Mouse (Mus musculus): ENCODE data around the gene Cxcl14. TPM values are rescaled to one million over a fixed set of nuclear protein-coding genes. Genes with fewer than 3 reads are reported as not detected.

Gene Cxcl14
- polyA plus RNA-seq, 1 experiment, result 0.43 TPM

DNA sequence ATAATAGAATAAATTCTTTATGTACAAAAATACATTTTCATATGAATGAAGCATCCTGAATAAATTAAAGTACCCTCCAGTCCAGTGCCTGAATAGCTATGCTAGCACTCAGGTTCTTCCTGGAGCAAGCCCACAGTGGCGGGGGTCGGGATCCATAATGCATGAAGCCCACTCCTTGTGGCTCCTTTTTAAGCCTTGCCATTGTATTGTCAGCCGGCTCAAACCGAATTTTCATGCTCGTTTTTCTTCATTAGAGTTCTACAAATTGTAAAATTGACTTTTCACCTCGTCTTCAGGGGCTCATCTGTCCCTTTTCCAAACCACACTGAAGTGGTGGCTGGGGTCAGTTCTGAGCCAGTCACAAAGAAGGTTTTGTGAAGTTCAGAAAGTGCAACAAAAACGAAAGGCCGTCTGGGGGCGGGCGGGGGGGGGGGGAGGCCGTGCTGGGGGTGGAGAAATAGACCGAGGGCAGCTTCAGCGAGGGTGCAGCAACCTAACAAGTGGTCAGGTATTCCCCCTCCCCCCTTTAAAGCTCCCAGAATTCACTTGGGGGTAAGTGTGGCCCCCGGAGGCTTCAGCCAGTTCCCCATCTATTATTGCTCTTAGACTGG lies 45.7 kb downstream of the Cxcl14 start:
- Histone ChIP-seq H3K36me3 (ENCODE audit: control insufficient read depth, insufficient read depth, low read length) (no peaks in the 10 kb centered on the region), H3K27me3 (ENCODE audit: control insufficient read depth, insufficient read depth, low read length) (peaks cover 21% of the 10 kb centered on the region), H3K27ac (ENCODE audit: insufficient read depth, low read length) (no peak overlapping the region), H3K4me1 (ENCODE audit: control insufficient read depth, insufficient read depth, insufficient read length) (no peaks in the 10 kb centered on the region; the same call in 1 of the 2 replicates), H3K4me3 (ENCODE audit: extremely low read depth, insufficient read depth, insufficient read length) (no peak overlapping the region)
- DNase-seq (ENCODE audit: low read depth in 1 of 2, low spot score in 2 of 2), result no peak
- 6% methylated on average over 14 of the region's 14 CpGs for WGBS
- TF ChIP-seq CTCF (IDR thresholded peaks at IDR 0.05; ENCODE audit: extremely low read depth, insufficient read depth, insufficient read length, insufficient replicate concordance), result no peak

DNA sequence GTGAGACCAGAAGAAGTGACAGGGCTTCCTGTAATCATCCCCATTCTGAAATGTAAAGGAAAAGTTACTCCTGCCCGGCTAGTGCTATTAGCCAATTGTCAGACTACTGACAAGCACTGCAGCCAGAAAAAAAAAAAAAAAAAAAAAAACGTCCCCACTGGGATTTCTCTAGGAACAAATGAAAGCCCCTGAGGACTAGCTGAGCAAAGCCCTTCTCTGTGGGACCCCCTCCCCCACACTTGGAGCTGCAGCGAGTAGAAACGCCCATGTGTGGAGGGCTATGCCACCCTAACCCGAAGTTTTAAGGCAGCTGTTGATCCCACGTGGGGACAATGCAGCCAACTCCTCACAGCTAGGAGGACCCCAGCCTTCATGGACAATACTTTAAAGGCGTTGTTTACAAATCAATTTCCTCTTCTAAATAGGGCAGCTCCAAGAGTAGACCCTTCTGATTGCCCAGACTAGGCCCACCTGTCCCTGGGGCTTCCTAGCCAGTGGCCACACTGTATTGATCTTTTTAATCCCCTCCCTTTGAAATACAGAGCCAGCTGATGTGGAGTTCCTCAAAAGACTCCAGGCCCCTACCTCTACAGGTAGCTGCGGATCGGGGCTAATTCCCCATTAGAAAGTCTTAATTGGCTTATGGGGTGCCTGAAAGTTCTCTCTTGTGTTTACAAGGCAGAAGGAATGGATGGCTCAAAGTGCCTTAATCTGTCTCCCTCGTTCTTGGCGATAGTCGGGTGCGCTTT lies 46.6 kb downstream of the Cxcl14 start:
- DNase-seq (ENCODE audit: low read depth in 1 of 2, low spot score in 2 of 2), result no peak
- H3K27me3 ChIP-seq (ENCODE audit: control insufficient read depth, insufficient read depth, low read length), result peaks cover 18% of the 10 kb centered on the region
- 9% methylated on average over 13 of the region's 13 CpGs for WGBS
- H3K27ac ChIP-seq (ENCODE audit: insufficient read depth, low read length), result no peak overlapping the region
- TF ChIP-seq POLR2A (IDR thresholded peaks at IDR 0.05; ENCODE audit: low read depth, low read length), result no peak
- TF ChIP-seq CTCF (IDR thresholded peaks at IDR 0.05; ENCODE audit: extremely low read depth, insufficient read depth, insufficient read length, insufficient replicate concordance), result no peak
- no peaks in the 10 kb centered on the region for H3K36me3 ChIP-seq (ENCODE audit: control insufficient read depth, insufficient read depth, low read length)
- no peak overlapping the region for H3K4me3 ChIP-seq (ENCODE audit: extremely low read depth, insufficient read depth, insufficient read length)
- H3K4me1 ChIP-seq (ENCODE audit: control insufficient read depth, insufficient read depth, insufficient read length), result no peaks in the 10 kb centered on the region; the same call in 1 of the 2 replicates

DNA sequence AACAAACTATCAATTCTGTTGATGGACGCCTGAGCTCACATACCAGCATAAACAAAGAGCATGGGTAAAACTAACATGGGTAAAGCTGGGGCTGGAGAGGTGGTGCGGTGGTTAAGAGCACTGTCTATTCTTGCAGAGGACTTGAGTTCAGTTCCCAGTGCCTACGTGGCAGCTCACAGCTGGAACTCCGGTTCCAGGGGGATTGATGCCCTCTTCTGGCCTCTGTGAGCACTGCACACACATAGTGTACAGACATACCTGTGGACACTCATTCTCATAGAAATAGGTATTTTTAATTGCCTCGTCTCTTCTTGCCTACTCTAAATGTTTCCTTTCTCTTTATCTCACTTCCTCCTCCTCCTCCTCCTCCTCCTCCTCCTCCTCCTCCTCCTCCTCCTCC lies 53.2 kb downstream of the Cxcl14 start:
- no peaks in the 10 kb centered on the region for H3K36me3 ChIP-seq (ENCODE audit: control insufficient read depth, insufficient read depth, low read length)
- H3K27me3 ChIP-seq (ENCODE audit: control insufficient read depth, insufficient read depth, low read length), result 0 out of 2 replicates have a peak, but pooled peaks cover 1% of the 10 kb centered on the region
- no peak for DNase-seq (ENCODE audit: low read depth in 1 of 2, low spot score in 2 of 2)
- H3K27ac ChIP-seq (ENCODE audit: insufficient read depth, low read length), result no peak overlapping the region
- no peaks in the 10 kb centered on the region for H3K4me1 ChIP-seq (ENCODE audit: control insufficient read depth, insufficient read depth, insufficient read length)
- 76% methylated on average over 5 of the region's 5 CpGs for WGBS
- no peak for TF ChIP-seq POLR2A (IDR thresholded peaks at IDR 0.05; ENCODE audit: low read depth, low read length)
- no peak for TF ChIP-seq CTCF (IDR thresholded peaks at IDR 0.05; ENCODE audit: extremely low read depth, insufficient read depth, insufficient read length, insufficient replicate concordance)
- H3K4me3 ChIP-seq (ENCODE audit: extremely low read depth, insufficient read depth, insufficient read length), result no peak overlapping the region

DNA sequence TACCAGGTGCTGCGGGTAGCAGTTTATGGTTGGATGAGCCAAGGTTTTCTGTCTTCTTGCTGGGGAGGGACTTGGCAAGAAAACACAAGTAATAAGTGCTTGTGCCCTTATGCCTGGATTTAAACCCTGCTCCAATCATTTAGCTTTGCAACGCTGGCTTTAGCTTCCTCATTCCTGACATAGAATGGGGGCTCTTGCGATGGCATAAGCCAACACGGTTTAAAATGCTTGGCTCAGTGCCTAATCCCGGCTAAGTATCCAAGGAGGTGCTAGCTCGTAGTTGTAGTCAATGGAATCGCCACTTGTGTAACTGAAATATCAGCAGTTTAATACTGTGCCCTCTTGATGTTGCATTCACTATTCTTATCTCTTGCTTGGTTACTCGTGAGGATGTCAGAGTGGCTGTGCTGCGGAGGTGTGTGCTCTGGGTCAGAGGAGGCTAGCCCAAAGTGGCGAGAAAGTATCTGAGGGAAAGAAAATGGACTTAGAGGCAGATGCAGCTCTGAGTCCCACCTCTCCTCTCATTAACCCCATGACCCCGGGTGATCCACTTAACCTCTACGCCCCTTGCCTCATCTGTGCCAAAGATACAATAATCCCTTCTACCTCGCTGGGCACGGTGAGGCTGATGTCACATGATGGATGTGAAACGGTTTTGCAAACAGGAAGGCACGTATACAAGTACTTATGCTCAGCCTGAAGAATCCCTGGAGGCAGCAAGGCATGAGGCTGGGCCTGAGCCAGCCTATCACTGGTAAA lies 56.2 kb downstream of the Cxcl14 start:
- DNase-seq (ENCODE audit: low read depth in 1 of 2, low spot score in 2 of 2), result no peak
- H3K36me3 ChIP-seq (ENCODE audit: control insufficient read depth, insufficient read depth, low read length), result no peaks in the 10 kb centered on the region
- H3K4me3 ChIP-seq (ENCODE audit: extremely low read depth, insufficient read depth, insufficient read length), result no peak overlapping the region
- TF ChIP-seq POLR2A (IDR thresholded peaks at IDR 0.05; ENCODE audit: low read depth, low read length) (no peak), CTCF (IDR thresholded peaks at IDR 0.05; ENCODE audit: extremely low read depth, insufficient read depth, insufficient read length, insufficient replicate concordance) (no peak)
- 77% methylated on average over 16 of the region's 16 CpGs for WGBS
- H3K27me3 ChIP-seq (ENCODE audit: control insufficient read depth, insufficient read depth, low read length), result no peaks in the 10 kb centered on the region
- H3K4me1 ChIP-seq (ENCODE audit: control insufficient read depth, insufficient read depth, insufficient read length), result no peaks in the 10 kb centered on the region
- no peak overlapping the region for H3K27ac ChIP-seq (ENCODE audit: insufficient read depth, low read length)

Other genes with a start within 250 kb of the Cxcl14 start
- 125 and 150 TPM in 2 replicates for gene H2afy, start 160.2 kb downstream of the Cxcl14 start, polyA plus RNA-seq (2012; rRNA removed)
- gene Tifab, start 117.7 kb downstream of the Cxcl14 start, polyA plus RNA-seq (2012; rRNA removed), result 20.8 and 26.8 TPM in 2 replicates
- gene Neurog1, start 44.4 kb downstream of the Cxcl14 start, polyA plus RNA-seq (2012; rRNA removed), result not detected in 2 replicates
- gene Gm3045, start 130.0 kb upstream of the Cxcl14 start, polyA plus RNA-seq (2012; rRNA removed), result not detected in 2 replicates
- gene Slc25a48, start 141.8 kb upstream of the Cxcl14 start, polyA plus RNA-seq (2012; rRNA removed), result 0.02 TPM in 2 replicates
- gene Il9, start 185.7 kb upstream of the Cxcl14 start, polyA plus RNA-seq (2012; rRNA removed), result not detected in 2 replicates
- 0.26 and 0.41 TPM in 2 replicates for gene Fbxl21, start 225.9 kb upstream of the Cxcl14 start, polyA plus RNA-seq (2012; rRNA removed)

Data from spleen, adult 2 months (tissue).